Mouse (Mus musculus) cerebral cortex, adult 2 months (tissue): ENCODE data around the gene Parp9.

Experiments
- WGBS: fragments of 180-500 bp; shearing (Covaris S2); methylation state at CpG from one replicate; pipeline ENCODE4 v1.1.7; 2018; 5-methylcytosine and 5-hydroxymethylcytosine counted together

Gene Parp9

DNA sequence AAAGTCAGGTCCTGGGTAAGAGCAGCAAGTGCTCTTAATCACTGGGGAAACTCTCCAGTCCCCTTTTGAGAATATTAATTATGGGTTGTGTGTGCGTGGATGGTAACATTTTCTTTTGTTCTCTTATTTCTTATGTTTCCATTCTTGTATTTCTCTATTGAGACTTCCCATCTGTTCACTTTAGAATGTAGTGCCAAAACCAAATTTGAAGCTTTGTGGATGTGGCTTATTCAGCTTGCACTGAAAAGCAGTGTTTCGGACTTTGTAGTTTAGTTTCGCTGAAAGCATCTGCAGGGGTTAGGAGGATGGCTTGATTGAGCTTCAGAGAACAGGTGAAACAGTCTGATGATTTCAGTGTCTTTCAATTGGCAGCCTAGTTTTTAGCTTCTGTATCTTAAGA is 55.0 kb downstream of the Parp9 start:
- WGBS: 42% methylated on average over 3 of the region's 3 CpGs

DNA sequence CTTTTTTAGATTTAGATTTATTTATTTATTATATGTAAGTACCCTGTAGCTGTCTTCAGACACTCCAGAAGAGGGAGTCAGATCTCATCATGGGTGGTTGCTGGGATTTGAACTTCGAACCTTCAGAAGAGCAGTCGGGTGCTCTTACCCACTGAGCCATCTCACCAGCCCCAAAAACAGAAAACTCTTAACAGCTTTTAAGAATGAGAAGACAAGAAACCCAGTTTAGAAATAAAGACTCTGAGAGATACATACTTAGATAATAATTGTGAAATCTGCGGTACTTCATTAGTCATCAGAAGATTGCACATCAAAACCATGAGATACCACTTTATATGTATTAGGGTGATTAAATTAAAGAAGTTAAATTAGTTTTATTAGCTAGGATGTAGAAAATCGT is 60.6 kb downstream of the Parp9 start:
- whole genome bisulfite sequencing: 94% methylated on average over 4 of the region's 4 CpGs

DNA sequence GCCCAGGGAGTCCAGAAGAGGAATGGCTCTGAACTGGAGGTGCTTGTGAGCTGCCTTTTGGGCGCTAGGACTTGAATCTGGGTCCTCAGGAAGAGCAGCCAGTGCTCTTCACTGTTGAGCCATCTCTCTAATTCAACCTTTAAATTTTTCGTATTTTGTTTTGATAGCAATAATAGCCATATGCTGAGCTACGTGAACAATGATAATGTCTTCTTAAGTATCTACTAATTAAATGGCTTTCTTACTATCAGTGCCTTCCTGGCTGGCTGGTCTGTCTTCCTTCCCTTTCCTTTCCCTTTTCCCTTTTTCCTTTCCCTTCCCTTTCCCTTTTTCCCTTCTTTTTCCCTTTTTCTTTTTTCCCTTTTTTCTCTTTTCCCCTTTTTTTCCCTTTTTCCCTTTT is 70.1 kb downstream of the Parp9 start:
- 93% methylated on average over 3 of the region's 3 CpGs for WGBS

DNA sequence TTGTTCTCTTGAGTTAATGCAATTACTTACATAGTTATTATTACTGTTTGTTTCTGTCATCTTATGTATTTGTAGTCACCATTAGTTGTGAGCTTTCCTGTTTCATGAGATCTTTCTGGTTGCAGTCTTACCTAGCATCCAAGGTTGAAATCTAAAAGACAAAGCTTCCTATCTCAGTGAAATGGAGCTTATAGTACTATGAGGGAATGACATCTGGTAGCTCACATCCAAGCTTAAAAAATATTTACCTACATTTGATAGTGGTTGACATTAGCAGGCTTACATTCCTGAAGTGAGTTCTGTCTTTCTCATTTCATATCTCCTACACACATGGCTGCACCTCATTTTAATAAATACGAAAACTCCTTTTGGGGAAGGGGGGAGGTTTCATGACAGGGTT is 78.1 kb downstream of the Parp9 start:
- WGBS: 97% methylated on average over 1 of the region's 1 CpGs
